Mouse (Mus musculus) olfactory bulb, adult 2 months (tissue): ENCODE data around the gene Cad.

ENCODE experiments used
- CTCF ChIP-seq: fragments of 200-500 bp; IDR thresholded peaks from 2 replicates; pipeline ENCODE4 v1.5.1; 2012; ENCODE audit warnings: low read depth, mild to moderate bottlenecking, low read length, moderate library complexity; ENCODE audit not compliant: insufficient read depth
- POLR2A ChIP-seq: fragments of 200-500 bp; IDR thresholded peaks from 2 replicates; pipeline ENCODE4 v1.6.1; 2012; ENCODE audit warnings: mild to moderate bottlenecking, low read depth, low read length, moderate library complexity; ENCODE audit not compliant: insufficient read depth

DNA sequence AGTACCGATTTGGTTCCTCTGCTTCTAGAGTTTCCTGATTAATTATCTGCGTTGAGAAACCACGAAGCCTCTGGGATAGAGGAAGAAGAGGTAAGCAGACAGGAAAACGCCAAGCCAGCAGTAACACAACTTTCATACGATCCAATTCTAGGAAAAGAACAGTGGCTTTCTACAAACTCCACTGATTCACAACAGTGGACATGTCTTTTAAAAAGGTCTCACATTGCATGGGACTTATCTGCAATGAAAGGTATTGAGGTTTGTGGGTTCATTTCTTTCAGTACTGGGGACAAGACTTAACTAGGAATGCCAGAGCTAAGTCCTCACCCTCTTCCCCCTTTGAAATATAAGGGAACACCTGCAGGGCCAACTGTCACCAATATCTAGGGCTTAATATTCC is 7.5 kb upstream of the Cad start:
- no peak for TF ChIP-seq CTCF
- no peak for TF ChIP-seq POLR2A
